Mouse (Mus musculus): Measurements from ENCODE around the gene Tpcn2.

Tpcn2 gene

GRCm38 (mm10) chr7:145242851-145243712 is 40.7 kb downstream of the Tpcn2 start:
- DNase-seq (ENCODE audit: low spot score), result peak; percentile 67

GRCm38 (mm10) chr7:145242028-145242427 is 41.8 kb downstream of the Tpcn2 start:
- no peak for DNase-seq (ENCODE audit: low spot score)

GRCm38 (mm10) chr7:145240929-145241328 is 42.9 kb downstream of the Tpcn2 start:
- no peak for DNase-seq (ENCODE audit: low spot score)

- DNase-seq (ENCODE audit: low spot score), result no peak
Measured at GRCm38 (mm10) chr7:145239736-145240505, 43.9 kb downstream of the Tpcn2 start.

- DNase-seq (ENCODE audit: low spot score), result no peak
Measured at GRCm38 (mm10) chr7:145239145-145239544, 44.7 kb downstream of the Tpcn2 start.

GRCm38 (mm10) chr7:145234841-145235790 is 48.7 kb downstream of the Tpcn2 start:
- no peak for DNase-seq (ENCODE audit: low spot score)

GRCm38 (mm10) chr7:145231659-145232058 is 52.2 kb downstream of the Tpcn2 start:
- DNase-seq (ENCODE audit: low spot score), result no peak

- DNase-seq (ENCODE audit: low spot score), result no peak
Measured at GRCm38 (mm10) chr7:145226641-145227040, 57.2 kb downstream of the Tpcn2 start.

GRCm38 (mm10) chr7:145225626-145226025 is 58.2 kb downstream of the Tpcn2 start:
- no peak for DNase-seq (ENCODE audit: low spot score)

GRCm38 (mm10) chr7:145221841-145222689 is 61.7 kb downstream of the Tpcn2 start:
- peak; percentile 28 for DNase-seq (ENCODE audit: low spot score)

GRCm38 (mm10) chr7:145221346-145221745 is 62.5 kb downstream of the Tpcn2 start:
- no peak for DNase-seq (ENCODE audit: low spot score)

GRCm38 (mm10) chr7:145219420-145219831 is 64.4 kb downstream of the Tpcn2 start:
- no peak for DNase-seq (ENCODE audit: low spot score)

- no peak for DNase-seq (ENCODE audit: low spot score)
Measured at GRCm38 (mm10) chr7:145216591-145216990, 67.2 kb downstream of the Tpcn2 start.

GRCm38 (mm10) chr7:145215476-145215875 is 68.3 kb downstream of the Tpcn2 start:
- DNase-seq (ENCODE audit: low spot score), result peak; percentile 47

GRCm38 (mm10) chr7:145211680-145212659 is 71.8 kb downstream of the Tpcn2 start:
- DNase-seq (ENCODE audit: low spot score), result no peak

- DNase-seq (ENCODE audit: low spot score), result no peak
Measured at GRCm38 (mm10) chr7:145210477-145211070, 73.2 kb downstream of the Tpcn2 start.

GRCm38 (mm10) chr7:145208006-145208405 is 75.8 kb downstream of the Tpcn2 start, which contains the start of gene 1810010D01Rik:
Gene 1810010D01Rik (minus strand): TSS chr7:145208119.
- no peak for DNase-seq (ENCODE audit: low spot score)

GRCm38 (mm10) chr7:145206801-145207200 is 77.0 kb downstream of the Tpcn2 start:
- no peak for DNase-seq (ENCODE audit: low spot score)

- no peak for DNase-seq (ENCODE audit: low spot score)
Measured at GRCm38 (mm10) chr7:145206056-145206610, 77.7 kb downstream of the Tpcn2 start.
